Mouse (Mus musculus) brown adipose tissue, adult 24 weeks (tissue): ENCODE measurements around the gene Bola2. TPM values are rescaled to one million over a fixed set of nuclear protein-coding genes. Genes with fewer than 3 reads are reported as not detected.

Experiments used
- H3K27ac ChIP-seq: fragments of 200-500 bp; replicated peaks from 2 replicates; pipeline ENCODE4 v1.5.1; 2012; ENCODE audit warnings: low read depth, mild to moderate bottlenecking, low read length
- H3K4me1 ChIP-seq: fragments of 200-500 bp; 2 replicates; pipeline ENCODE4 v1.6.1; 2012; ENCODE audit warnings: low read length, mixed read lengths; ENCODE audit not compliant: control insufficient read depth, insufficient read depth, insufficient read length
- H3K4me3 ChIP-seq: fragments of 200-500 bp; 2 replicates; pipeline ENCODE4 v1.5.1; 2012; ENCODE audit warnings: low read depth, mild to moderate bottlenecking, low read length, moderate library complexity; ENCODE audit not compliant: insufficient read depth
- polyA plus RNA-seq: library from polyadenylated mRNA; stranded (reverse); fragments of >200 nt; gene quantifications from 2 replicates; pipeline ENCODE4 v1.2.4, GENCODE M21; 2012; ENCODE audit not compliant: missing spikeins, insufficient read depth, insufficient read length

Bola2 gene
- polyA plus RNA-seq, 1 experiment: 49.0 TPM

DNA sequence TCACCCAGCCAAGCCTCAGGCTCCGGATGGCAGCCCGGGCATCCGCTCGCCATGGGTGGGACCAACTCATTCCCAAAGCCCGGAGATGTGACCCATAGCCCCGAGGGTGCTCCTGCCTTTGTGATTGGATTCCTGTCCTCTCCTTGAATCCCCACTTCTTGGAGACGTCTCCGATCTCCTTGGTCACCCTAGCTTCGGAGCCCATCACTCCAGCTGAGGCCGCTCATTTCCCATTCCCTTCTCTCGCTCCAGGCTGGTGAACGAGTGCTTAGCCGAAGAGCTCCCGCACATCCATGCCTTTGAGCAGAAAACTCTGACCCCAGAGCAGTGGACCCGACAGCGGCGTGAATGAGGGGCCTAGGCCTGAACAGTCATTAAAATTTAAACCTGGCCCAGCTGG is 1.1 kb downstream of the Bola2 start:
- Histone ChIP-seq H3K27ac (no peak overlapping the region), H3K4me1 (peaks cover 2% of the 10 kb centered on the region; the same call in 1 of the 2 replicates)

DNA sequence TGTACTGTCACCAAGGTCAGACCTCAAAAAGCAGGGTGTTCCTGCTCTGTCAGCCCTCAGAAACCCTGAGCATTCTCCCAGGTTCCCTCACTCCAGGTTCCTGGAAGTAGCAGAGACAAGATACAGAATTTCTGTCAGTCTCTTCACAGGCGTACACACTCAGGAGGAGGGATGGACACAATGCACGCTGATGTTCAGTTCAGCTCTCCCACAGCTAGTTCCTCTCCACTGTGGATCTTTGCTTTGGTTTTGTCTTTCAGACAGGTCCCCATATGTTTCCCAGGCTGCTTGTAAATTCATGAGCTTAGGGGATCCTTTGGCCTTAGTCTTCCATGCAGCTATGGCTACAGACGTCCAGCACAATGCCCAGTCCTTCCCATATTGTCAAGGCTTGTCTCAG is 1.7 kb downstream of the Bola2 start:
- peaks cover 2% of the 10 kb centered on the region; the same call in 1 of the 2 replicates for H3K4me1 ChIP-seq
- peak overlapping the region; percentile 80 for H3K4me3 ChIP-seq
- H3K27ac ChIP-seq: no peak overlapping the region

More for the DNA sequence above, 1.1 kb downstream of the Bola2 start:
- H3K4me3 ChIP-seq: peak overlapping the region; percentile 80

DNA sequence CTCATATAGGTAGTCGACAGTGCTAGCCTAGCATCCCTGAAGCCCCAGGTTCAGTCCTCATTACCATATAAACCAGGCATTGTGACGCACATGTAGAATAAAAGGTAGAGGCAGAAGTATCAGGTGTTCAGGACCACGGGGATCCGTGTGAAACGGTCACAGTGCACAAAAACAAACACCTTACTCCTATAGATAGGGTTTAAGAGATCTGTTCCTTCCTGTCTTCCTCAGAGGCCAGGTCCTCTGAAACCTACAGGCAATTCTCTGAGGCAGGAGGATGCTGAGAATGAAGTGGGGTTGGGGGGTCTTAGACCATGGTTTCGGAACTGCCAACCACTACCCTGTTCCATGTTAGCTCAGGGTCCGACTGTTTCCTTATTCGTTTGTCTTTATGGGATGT is 2.6 kb downstream of the Bola2 start:
- H3K4me3 ChIP-seq: no peak overlapping the region
- H3K4me1 ChIP-seq: peaks cover 2% of the 10 kb centered on the region; the same call in 1 of the 2 replicates
- no peak overlapping the region for H3K27ac ChIP-seq

DNA sequence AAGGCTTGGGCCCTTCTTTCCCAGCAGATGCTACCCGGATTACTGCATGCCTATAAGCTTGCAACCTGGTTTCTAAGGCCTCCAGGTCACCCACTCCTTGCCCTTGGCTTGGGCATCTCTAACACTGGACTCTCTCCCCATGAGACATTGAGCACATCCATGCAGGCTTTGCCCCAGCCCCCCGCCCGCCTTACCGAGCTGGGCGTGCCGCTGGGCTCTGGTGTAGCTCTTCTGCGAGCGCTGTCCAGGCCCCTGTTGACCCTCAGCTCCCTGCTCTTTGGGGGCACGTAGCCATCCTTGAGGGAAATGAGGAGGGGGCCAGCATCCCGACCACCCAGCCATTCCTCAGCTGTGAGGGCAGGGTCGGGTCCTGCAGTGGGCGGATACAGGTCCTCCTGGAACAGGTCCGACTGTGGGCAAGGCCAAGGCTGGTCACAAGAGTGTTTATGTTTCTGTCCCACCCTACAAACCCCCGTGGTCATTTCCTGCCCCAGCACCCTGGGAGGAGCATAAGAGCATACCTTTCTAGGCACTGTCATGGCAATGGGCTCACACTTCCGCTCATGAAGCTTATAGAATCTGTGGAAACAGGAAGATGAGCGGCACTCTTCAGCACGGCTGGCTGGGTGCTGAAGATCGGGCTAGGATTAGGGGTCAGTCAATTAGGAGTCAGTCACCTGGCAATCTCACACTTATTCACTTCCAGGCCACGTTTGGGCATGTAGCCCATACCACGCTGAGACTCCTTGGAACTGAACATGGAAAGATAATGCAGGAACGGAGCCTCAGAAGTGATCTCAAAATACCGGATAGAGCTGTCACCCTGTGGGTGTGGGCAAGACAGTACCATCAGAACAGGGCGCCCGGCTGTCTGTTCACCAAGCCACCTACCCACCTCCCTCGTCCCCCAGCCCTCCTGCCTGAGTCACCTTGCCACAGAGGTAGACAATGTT is 5.1 kb downstream of the Bola2 start:
- H3K4me3 ChIP-seq: no peak overlapping the region
- H3K27ac ChIP-seq: no peak overlapping the region
- peaks cover 3% of the 10 kb centered on the region; the same call in 1 of the 2 replicates for H3K4me1 ChIP-seq

DNA sequence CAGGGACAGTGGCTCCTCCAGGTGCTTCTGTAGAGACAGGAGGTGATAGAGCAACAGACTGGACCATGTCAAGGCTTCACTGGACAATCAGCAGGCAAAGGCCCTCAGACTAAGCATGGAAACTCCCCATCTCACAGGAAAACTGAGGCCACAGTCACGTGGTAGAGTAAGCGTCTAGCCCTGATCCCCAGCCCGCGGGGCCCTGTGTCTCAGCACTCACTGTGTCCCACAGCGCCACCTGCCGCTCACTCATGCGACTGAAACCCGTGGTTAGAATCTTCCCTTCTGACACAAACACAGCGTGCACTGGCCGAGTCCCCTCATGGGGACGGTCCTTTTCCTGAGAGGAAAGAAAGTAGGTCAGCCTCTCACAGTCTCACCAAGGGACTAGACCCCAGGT is 5.9 kb downstream of the Bola2 start:
- Histone ChIP-seq H3K27ac (no peak overlapping the region), H3K4me3 (peak overlapping the region; percentile 17; the same call in 1 of the 2 replicates), H3K4me1 (peaks cover 3% of the 10 kb centered on the region; the same call in 1 of the 2 replicates)

DNA sequence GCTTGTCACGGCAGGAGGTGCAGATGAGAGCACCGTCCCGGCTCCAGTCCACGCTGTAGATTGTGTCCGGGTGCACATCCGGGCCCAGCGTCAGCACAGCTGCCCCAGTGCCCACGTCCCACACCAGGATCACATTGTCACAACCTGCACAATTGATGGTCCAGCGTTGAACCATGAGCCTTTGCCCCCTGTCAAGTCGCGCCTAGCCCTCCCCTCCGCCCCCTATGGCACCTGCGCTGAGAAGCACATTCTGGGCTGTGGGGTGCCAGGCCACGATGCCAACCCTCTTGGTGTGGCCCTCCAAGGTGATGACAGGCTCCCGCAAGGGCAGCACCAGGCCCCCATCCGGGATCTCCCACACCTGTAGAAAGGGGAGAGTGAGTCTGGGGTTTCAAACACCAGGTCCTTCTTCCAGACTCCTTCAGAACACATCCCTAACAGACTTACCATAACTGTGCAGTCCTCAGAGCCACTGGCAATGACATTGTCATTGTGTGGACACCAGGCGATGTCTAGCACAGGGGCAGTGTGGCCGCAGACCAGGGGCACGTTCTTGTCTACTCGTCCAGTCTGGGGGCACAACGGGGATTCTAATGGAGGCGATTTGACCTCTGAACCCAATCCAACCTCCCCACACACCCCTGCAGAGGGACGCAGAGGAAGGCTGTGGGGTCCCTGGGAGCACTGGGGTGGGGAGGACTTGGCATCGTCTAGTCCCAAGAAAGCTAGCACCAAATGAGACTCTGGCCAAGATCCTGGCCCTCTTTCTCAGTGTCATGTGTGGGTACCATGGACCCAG is 6.6 kb downstream of the Bola2 start:
- Histone ChIP-seq H3K4me3 (peak overlapping the region; percentile 17; the same call in 1 of the 2 replicates), H3K4me1 (peaks cover 3% of the 10 kb centered on the region; the same call in 1 of the 2 replicates), H3K27ac (peak overlapping the region; percentile 59)

DNA sequence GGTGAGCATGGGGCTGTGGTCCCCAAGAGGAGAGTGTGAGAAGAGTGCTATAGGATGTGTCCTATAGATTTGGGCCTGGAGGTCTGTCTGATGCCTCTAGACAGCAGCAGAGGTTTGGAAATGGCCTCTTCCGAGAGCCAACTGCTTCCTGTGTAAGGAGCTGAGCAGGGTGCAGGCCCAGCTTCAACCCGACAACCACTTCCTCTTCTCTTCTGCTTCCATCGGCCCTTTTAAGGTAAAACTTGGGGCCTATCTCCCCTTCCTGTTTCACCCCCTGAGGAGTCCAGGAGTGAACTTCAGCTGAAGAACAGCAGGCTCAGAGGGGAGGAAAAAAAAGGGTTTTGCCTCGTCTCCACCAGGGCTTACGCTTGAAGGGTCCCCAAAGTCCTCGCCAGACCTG is 7.2 kb downstream of the Bola2 start:
- H3K4me3 ChIP-seq: peak overlapping the region; percentile 7; the same call in 1 of the 2 replicates
- peaks cover 3% of the 10 kb centered on the region; the same call in 1 of the 2 replicates for H3K4me1 ChIP-seq
- H3K27ac ChIP-seq: peak overlapping the region; percentile 59

DNA sequence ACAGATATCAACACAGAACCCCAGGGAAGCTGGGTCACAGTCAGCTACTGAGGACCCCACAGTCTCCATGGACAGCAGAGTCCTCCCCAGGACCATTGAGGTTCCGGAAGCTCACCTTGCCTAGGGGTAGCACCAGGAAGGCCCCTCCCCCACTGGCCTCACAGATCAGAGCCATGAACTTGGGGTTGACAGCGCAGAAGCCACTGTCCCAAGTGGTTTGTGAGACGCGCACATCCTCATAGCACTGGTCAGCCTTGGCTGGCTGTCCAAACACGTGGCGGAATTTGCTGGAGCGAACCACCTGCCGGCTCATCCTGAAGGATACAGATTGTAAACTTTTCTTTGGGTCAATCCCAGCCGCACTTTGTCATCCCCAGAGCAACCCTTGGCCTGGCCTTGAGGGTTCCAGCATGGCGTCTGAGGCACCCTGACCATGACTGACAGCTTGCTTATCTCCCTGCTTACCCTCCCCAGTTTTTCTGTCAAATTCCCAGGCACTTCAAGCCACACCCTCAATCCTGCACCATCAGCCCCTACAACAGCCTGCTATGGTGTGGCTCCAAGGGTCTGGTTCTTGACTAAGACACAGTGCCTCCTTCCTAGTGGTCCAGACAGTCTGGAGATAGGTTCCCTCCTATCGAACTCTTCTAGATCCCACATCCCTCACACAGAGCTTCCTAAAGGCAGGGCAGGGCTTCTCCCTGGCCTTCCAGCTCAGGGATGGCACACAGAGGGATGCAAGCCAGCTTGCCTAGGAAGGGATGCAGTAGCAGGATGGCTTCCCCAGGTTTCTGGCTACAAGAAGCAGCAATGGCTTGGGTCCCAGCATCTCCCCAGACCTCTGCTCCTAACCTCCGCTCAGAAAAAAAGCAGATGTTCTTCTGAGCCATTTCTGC is 7.9 kb downstream of the Bola2 start:
- Histone ChIP-seq H3K4me1 (peaks cover 3% of the 10 kb centered on the region; the same call in 1 of the 2 replicates), H3K4me3 (peak overlapping the region; percentile 46), H3K27ac (peak overlapping the region; percentile 56)

DNA sequence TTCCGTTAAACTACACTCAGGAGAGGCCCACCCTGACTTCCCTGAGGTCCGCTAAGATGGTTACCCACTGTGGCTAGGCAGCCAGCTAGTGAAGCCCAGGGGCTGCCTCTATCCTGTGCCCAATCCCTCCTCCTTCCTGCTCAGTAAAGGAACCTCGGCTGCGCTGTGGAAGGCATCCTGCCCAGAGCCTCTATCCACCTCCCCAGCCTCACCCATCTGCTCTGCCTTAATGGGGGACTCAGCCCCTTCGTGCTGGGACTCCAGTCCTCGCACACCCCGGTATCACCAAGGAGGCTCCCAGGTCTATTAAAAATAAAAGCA is 8.5 kb downstream of the Bola2 start:
- Histone ChIP-seq H3K4me3 (peak overlapping the region; percentile 46), H3K4me1 (peaks cover 3% of the 10 kb centered on the region; the same call in 1 of the 2 replicates), H3K27ac (peak overlapping the region; percentile 56)

DNA sequence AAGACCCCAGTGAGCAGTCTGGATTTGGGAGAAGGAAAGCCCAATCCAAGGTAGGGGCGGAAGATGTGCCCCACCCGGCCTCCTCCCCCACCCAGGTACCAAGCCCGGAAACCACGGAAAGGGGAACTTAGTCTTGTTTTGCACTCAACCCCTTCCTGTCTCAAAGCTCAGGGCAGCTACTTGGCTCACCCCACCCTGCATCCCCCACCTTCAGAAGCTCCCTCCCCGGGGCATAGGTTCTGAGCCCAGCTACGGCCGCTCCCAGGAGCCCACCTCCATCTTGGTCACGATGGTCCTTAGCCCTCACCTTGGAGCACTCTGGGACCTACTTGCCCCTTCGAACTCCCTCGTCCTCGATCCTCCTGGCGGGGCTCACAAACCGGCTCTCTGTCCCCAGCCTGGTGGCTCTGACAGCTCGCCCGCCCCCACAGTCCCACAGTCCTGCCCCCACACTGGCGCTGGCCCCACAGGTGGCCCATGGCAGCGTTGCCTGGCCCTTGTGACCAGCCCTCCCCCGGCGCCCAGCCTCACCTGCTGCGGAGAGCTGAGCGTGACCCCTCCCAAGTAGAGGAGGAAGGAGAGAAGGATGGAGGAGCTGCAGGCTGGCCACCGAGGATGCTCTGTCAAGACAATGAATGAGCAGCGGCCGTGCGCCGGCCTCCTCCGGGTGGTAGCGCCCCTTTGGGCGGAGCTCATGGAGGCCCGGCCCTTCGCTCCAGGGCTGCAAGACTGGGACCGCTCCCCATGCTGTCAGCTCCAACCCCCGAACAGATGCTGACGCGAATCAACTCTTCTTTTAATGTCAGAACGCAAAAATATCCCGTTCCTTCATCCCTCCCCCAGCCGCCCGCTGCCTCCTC is 9.2 kb downstream of the Bola2 start:
- peak overlapping the region; percentile 64 for H3K27ac ChIP-seq
- peak overlapping the region; percentile 46 for H3K4me3 ChIP-seq
- peaks cover 3% of the 10 kb centered on the region; the same call in 1 of the 2 replicates for H3K4me1 ChIP-seq

DNA sequence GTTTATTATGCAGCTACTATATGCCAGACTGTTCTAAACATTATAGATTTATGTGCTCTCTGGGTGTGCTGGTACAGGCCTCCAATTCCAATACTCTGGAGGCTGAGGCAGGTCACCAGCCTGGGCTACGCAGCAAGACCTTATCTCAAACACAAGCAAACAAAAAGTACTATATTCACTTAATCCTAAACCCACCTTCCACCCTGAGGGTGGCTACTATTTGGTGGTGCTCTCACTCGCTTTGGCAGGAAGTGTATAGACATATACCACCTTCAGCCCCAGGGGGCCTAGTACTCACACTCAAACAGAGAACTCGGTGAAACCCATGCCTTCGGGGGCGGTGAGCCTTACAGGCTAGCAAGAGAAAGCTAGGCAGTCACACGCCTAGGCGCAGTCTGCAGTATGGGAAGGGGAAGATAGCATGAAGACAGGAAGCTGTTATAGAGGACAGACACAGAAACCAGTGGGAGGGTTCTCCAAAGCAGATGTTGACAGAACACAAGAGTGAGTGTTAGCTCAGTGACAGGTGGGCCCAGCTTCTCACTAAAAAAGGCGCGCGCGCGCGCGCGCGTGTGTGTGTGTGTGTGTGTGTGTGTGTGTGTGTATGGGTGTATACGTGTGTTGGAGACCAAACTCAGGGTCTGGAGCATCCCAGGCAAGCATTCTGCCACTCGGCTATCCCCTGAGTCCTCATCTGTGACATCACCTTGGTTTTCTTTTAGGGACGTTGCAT is 12.4 kb downstream of the Bola2 start, which contains the start of gene Coro1a:
TSS of gene Coro1a (minus strand) at position 346 of the 733 bp plus-strand sequence.
- H3K27ac ChIP-seq: no peak within 1 kb of the TSS
- H3K4me3 ChIP-seq: no peak within 1 kb of the TSS
- peaks cover 3% of the 10 kb centered on the region; the same call in 1 of the 2 replicates for H3K4me1 ChIP-seq

DNA sequence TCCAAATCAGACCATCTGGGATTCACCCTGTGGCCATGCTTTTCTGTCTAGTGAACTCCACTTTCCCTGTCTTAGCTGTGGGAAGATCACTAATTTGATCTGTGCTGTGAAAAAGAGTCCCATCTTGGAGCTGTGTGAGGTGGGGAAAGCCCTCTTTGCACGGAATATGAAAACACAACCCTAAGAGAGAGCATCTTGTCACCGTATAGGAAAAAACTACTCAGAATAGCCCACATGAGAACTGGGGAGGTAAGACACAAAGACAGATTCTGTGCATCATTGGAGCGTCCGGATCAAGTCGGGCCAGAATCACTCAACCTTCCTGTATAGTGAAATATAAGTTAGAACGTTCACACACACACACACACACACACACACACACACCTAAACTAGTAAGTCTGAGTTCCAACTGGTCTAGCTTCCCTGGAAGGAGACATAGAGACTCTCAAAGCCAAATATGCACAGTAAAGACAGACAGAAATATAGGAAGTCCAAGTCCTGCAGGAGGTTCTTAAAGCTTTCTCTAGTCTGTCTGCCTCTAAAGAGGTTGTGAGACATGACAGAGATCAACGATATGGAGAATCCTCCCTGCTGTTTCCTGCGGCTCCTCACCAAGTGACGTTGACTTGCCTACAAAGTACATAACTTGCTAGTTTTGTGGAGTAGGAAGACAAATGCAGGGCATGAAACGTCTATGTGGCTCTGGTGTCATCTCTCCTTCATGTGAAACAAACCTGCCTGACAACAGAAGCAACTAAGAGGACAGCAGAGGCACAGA is 13.2 kb downstream of the Bola2 start:
- Histone ChIP-seq H3K4me3 (no peak overlapping the region), H3K4me1 (peaks cover 3% of the 10 kb centered on the region; the same call in 1 of the 2 replicates), H3K27ac (no peak overlapping the region)
